Mouse (Mus musculus): ENCODE data around the gene Olfr1413.

GRCm38 (mm10) chr1:92594111-92594510, 23.0 kb downstream of the Olfr1413 start, which contains the start of gene Olfr1411:
- TF ChIP-seq CTCF (IDR thresholded peaks at IDR 0.05; ENCODE audit: low read depth, low read length) (no peak), POLR2A (IDR thresholded peaks at IDR 0.05; ENCODE audit: extremely low read depth, insufficient read depth, low read length) (no peak)
